Mouse (Mus musculus) liver, embryonic 13.5 days (tissue): ENCODE measurements around the gene Rapgef2. TPM values are rescaled to one million over a fixed set of nuclear protein-coding genes. Genes with fewer than 3 reads are reported as not detected.

Experiments used
- ATAC-seq: fragments of 200-750 bp; cut with Nextera tagmentation; 2 replicates; pipeline ENCODE4 v1.8.0; 2017; ENCODE audit warnings: low read depth, mild to moderate bottlenecking, moderate number of reproducible peaks, moderate library complexity
- DNase-seq: peaks from one replicate; pipeline ENCODE4 v3.0.0; 2022
- H3K27ac ChIP-seq: fragments of 300-500 bp; sonication (generic); 2 replicates; pipeline ENCODE4 v1.5.1; 2015; ENCODE audit warnings: moderate library complexity, mild to moderate bottlenecking, inconsistent platforms
- H3K27me3 ChIP-seq: fragments of 300-500 bp; sonication (generic); 2 replicates; pipeline ENCODE4 v1.6.1; 2015; ENCODE audit warnings: mild to moderate bottlenecking, inconsistent platforms
- H3K36me3 ChIP-seq: fragments of 300-500 bp; sonication (generic); 2 replicates; pipeline ENCODE4 v1.6.1; 2015; ENCODE audit warnings: mild to moderate bottlenecking, inconsistent platforms
- H3K4me1 ChIP-seq: fragments of 300-500 bp; sonication (generic); replicated peaks from 2 replicates; pipeline ENCODE4 v1.6.1; 2015; ENCODE audit warnings: inconsistent platforms
- H3K4me2 ChIP-seq: fragments of 300-500 bp; sonication (generic); 2 replicates; pipeline ENCODE4 v1.6.1; 2015; ENCODE audit warnings: inconsistent platforms, mild to moderate bottlenecking, moderate library complexity
- H3K4me3 ChIP-seq: fragments of 300-500 bp; sonication (generic); replicated peaks from 2 replicates; pipeline ENCODE4 v1.5.1; 2015; ENCODE audit warnings: mild to moderate bottlenecking, inconsistent platforms
- H3K9ac ChIP-seq: fragments of 300-500 bp; sonication (generic); 2 replicates; pipeline ENCODE4 v1.6.1; 2015; ENCODE audit warnings: mild to moderate bottlenecking, inconsistent platforms
- H3K9me3 ChIP-seq: fragments of 300-500 bp; sonication (generic); replicated peaks from 2 replicates; pipeline ENCODE4 v1.6.1; 2016; ENCODE audit warnings: inconsistent platforms
- WGBS: fragments of 180-500 bp; shearing (Covaris S2); methylation state at CpG from one replicate; pipeline ENCODE4 v1.1.7; 2015; ENCODE audit not compliant: insufficient replicate concordance; 5-methylcytosine and 5-hydroxymethylcytosine counted together
- polyA plus RNA-seq: library from polyadenylated mRNA; unstranded; fragments of >200 nt; fragmentation: Nextera tagmentation; extraction: Ambion mirVana; gene quantifications from 2 replicates; pipeline ENCODE4 v1.2.1, GENCODE M21; 2015

Rapgef2 gene
- polyA plus RNA-seq, 1 experiment from 2014 or later, result 0.90 TPM

- H3K27me3 ChIP-seq, result no peaks in the 10 kb centered on the region
- 56% methylated on average over 10 of the region's 10 CpGs for WGBS
- H3K9ac ChIP-seq, result no peak overlapping the region
- H3K4me1 ChIP-seq, result peaks cover 18% of the 10 kb centered on the region
- no peaks in the 10 kb centered on the region for H3K36me3 ChIP-seq
- no peak overlapping the region for H3K4me2 ChIP-seq
- ATAC-seq (no peak), DNase-seq (no peak)
- H3K4me3 ChIP-seq, result no peak overlapping the region
- H3K9me3 ChIP-seq, result no peaks in the 10 kb centered on the region
- H3K27ac ChIP-seq, result peak overlapping the region; percentile 47; the same call in 1 of the 2 replicates
Observed at GRCm38 (mm10) chr3:79219144-79219930, 67.0 kb downstream of the Rapgef2 start.

DNA sequence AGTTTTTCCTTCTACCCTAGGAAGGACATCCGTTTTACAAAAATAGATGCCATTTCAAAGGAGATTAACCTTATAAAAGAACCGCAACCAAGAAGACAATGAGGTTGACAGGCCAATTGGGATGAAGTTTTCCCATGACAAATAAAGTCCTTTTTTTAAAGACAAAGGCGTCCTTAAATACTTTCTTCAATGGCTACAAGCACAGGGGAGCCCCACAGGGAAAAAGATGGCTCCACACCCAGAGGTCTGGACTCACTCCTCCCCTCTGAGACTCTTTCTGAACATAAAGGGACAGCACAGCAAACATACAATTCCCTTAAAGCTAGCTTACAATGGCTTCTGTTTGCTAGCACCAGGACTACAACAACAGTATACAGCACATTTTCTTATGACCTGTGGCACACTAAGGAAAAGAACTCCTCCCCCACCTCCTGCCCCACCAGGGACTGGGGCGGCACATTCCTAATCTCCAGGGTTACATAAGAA lies 67.7 kb downstream of the Rapgef2 start:
- no peak overlapping the region for H3K4me2 ChIP-seq
- ATAC-seq (no peak), DNase-seq (no peak)
- H3K27me3 ChIP-seq, result no peaks in the 10 kb centered on the region
- H3K4me3 ChIP-seq, result no peak overlapping the region
- no peak overlapping the region for H3K27ac ChIP-seq
- H3K9ac ChIP-seq, result no peak overlapping the region
- no peaks in the 10 kb centered on the region for H3K9me3 ChIP-seq
- 55% methylated on average over 4 of the region's 4 CpGs for WGBS
- no peaks in the 10 kb centered on the region for H3K36me3 ChIP-seq
- peaks cover 18% of the 10 kb centered on the region for H3K4me1 ChIP-seq

- H3K9ac ChIP-seq, result no peak overlapping the region
- H3K27ac ChIP-seq, result no peak overlapping the region
- DNase-seq, result no peak
- no peaks in the 10 kb centered on the region for H3K9me3 ChIP-seq
- no peaks in the 10 kb centered on the region for H3K36me3 ChIP-seq
- no peaks in the 10 kb centered on the region for H3K4me1 ChIP-seq
- no peaks in the 10 kb centered on the region for H3K27me3 ChIP-seq
- no peak overlapping the region for H3K4me3 ChIP-seq
- no peak for ATAC-seq
- WGBS, result 34% methylated on average over 5 of the region's 5 CpGs
- H3K4me2 ChIP-seq, result no peak overlapping the region
Observed at GRCm38 (mm10) chr3:79210243-79210642, 76.1 kb downstream of the Rapgef2 start.

DNA sequence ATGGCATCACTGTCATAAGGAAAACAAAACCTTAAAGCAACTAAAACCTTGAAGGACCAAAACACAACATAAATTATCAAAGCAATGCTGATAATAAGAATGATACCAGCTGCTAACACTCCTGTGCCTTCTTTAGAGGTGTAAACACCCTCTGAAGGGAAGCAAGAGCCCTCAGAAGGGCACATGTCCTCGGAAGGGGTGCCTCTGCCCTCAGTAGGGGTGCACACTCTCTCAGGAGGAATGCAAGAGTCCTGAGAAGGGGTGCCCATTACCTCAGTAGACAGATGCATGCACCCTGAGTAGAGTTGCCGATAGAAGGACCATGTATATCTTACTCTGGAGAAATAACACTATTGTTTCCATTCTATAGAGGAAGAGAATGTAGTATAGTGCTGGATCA lies 79.1 kb downstream of the Rapgef2 start:
- DNase-seq, result no peak
- Histone ChIP-seq H3K4me3 (no peak overlapping the region), H3K27ac (no peak overlapping the region), H3K4me1 (peaks cover 10% of the 10 kb centered on the region), H3K9ac (no peak overlapping the region), H3K36me3 (no peaks in the 10 kb centered on the region), H3K4me2 (no peak overlapping the region), H3K27me3 (no peaks in the 10 kb centered on the region), H3K9me3 (no peaks in the 10 kb centered on the region)
- ATAC-seq, result no peak
- WGBS, result 54% methylated on average over 2 of the region's 2 CpGs

DNA sequence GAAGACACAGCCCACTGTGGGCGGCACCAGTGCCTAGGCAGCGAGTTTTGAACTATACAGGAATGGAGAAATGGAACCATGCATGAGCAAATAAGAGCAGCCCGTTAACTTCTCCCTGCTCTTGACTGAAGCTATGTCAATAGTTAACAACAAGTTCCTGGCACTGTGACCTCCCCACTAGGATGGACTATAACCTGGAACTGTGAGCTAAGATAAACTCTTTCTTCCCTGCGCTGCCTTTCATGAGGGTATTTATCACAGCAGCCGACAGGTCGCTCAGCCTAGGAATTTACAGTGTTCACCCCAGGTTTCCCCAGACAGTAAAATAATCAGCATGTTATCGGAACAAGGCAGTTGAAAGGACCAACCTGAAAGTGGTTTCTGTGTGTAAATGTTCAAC lies 79.8 kb downstream of the Rapgef2 start:
- Histone ChIP-seq H3K27ac (no peak overlapping the region), H3K4me1 (peaks cover 10% of the 10 kb centered on the region), H3K9ac (no peak overlapping the region), H3K4me2 (no peak overlapping the region), H3K27me3 (no peaks in the 10 kb centered on the region), H3K9me3 (no peaks in the 10 kb centered on the region), H3K4me3 (no peak overlapping the region), H3K36me3 (no peaks in the 10 kb centered on the region)
- DNase-seq, result no peak
- ATAC-seq, result 0 out of 2 replicates have a peak, but pooled peaks have one; percentile 20
- WGBS, result 76% methylated on average over 7 of the region's 7 CpGs

DNA sequence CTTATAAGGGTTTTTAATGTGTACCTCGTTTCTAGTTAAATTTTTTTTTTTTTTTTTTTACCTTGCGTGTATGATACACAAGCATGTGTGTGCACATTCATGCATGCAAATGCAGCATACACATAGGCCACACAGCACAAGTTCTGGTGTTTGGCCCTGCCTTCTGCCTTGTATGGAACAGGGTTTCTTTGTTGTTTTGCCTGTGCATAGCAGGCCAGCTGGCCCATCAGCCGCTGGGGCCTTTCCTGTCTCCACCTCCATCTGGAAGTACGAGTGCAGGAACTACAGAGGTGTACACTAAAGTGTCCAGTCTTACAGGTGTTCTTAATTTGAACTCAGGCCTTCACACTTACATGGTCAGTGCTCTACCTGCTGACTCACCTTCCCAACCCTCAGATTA lies 80.3 kb downstream of the Rapgef2 start:
- Histone ChIP-seq H3K36me3 (no peaks in the 10 kb centered on the region), H3K4me2 (no peak overlapping the region), H3K9me3 (no peaks in the 10 kb centered on the region), H3K4me3 (no peak overlapping the region), H3K27me3 (no peaks in the 10 kb centered on the region), H3K27ac (no peak overlapping the region), H3K4me1 (peaks cover 10% of the 10 kb centered on the region), H3K9ac (no peak overlapping the region)
- 74% methylated on average over 4 of the region's 4 CpGs for WGBS
- ATAC-seq (no peak), DNase-seq (no peak)

- ATAC-seq (no peak), DNase-seq (no peak)
- WGBS, result 41% methylated on average over 3 of the region's 3 CpGs
Observed at GRCm38 (mm10) chr3:79205112-79205511, 81.2 kb downstream of the Rapgef2 start.

GRCm38 (mm10) chr3:79204261-79204660 lies 82.1 kb downstream of the Rapgef2 start:
- ATAC-seq, result no peak
- Histone ChIP-seq H3K27me3 (no peaks in the 10 kb centered on the region), H3K4me1 (peaks cover 10% of the 10 kb centered on the region), H3K27ac (no peak overlapping the region), H3K4me3 (no peak overlapping the region), H3K4me2 (no peak overlapping the region), H3K9ac (no peak overlapping the region), H3K9me3 (no peaks in the 10 kb centered on the region), H3K36me3 (no peaks in the 10 kb centered on the region)
- 73% methylated on average over 9 of the region's 9 CpGs for WGBS
- DNase-seq, result no peak

More at GRCm38 (mm10) chr3:79205112-79205511, 81.2 kb downstream of the Rapgef2 start:
- no peak overlapping the region for H3K4me2 ChIP-seq
- no peaks in the 10 kb centered on the region for H3K27me3 ChIP-seq
- H3K36me3 ChIP-seq, result no peaks in the 10 kb centered on the region
- no peak overlapping the region for H3K4me3 ChIP-seq
- no peak overlapping the region for H3K9ac ChIP-seq
- no peaks in the 10 kb centered on the region for H3K9me3 ChIP-seq
- peaks cover 10% of the 10 kb centered on the region for H3K4me1 ChIP-seq
- H3K27ac ChIP-seq, result no peak overlapping the region

- no peak for DNase-seq
Observed at GRCm38 (mm10) chr3:79203821-79204220, 82.5 kb downstream of the Rapgef2 start.

GRCm38 (mm10) chr3:79203178-79203577 lies 83.1 kb downstream of the Rapgef2 start:
- Histone ChIP-seq H3K4me1 (peaks cover 10% of the 10 kb centered on the region), H3K27me3 (no peaks in the 10 kb centered on the region), H3K9ac (no peak overlapping the region), H3K36me3 (no peaks in the 10 kb centered on the region), H3K4me3 (no peak overlapping the region), H3K9me3 (no peaks in the 10 kb centered on the region), H3K4me2 (no peak overlapping the region), H3K27ac (no peak overlapping the region)
- WGBS, result 37% methylated on average over 3 of the region's 3 CpGs
- ATAC-seq, result no peak
- DNase-seq, result no peak

More at GRCm38 (mm10) chr3:79203821-79204220, 82.5 kb downstream of the Rapgef2 start:
- ATAC-seq, result no peak
- H3K4me1 ChIP-seq, result peaks cover 10% of the 10 kb centered on the region
- H3K36me3 ChIP-seq, result no peaks in the 10 kb centered on the region
- no peaks in the 10 kb centered on the region for H3K9me3 ChIP-seq
- H3K4me2 ChIP-seq, result no peak overlapping the region
- WGBS, result 61% methylated on average over 5 of the region's 5 CpGs
- no peak overlapping the region for H3K4me3 ChIP-seq
- H3K27ac ChIP-seq, result no peak overlapping the region
- H3K27me3 ChIP-seq, result no peaks in the 10 kb centered on the region
- H3K9ac ChIP-seq, result no peak overlapping the region

DNA sequence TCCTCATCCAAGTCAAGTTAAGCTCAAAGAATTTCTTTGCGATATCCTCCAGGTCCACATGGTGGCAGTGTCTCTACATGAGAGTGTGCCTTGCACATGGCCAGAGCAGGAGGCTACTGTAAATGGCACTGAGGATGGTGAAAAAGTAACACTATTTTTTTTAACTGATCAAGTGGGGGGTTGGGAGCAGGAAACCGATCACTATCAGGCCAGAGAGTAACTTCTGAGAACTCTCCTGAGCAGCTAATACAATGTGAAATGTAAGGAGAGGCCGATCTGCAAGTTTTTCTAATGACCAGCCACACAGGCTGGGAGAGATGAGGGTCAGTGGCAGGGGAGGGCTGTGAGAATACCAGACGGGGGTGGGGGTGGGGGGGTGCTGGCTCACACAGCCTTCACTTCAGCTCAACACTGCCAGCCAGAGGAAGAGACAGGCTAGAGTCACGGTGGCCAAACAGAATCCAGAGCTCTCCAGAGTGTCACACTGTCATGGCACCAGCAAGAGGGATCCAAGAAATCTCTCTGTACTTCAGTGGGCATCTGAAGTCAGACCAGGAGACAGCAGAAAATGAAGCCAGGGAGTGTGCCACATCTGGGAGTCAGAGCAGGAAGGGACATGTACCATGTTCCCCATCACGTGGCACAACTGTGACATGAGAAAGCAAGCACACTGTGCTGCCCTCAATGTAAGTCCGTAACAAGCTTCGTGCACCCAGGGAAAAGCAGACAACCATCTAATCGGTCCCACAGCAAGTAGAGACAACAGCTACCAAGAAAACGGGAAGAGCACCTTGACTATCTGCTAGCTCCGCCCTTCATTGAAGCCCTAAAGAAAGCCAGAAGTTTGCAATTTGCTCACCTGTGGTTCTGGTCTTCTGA lies 83.8 kb downstream of the Rapgef2 start:
- ATAC-seq, result no peak
- Histone ChIP-seq H3K9ac (peak overlapping the region; percentile 17; the same call in 1 of the 2 replicates), H3K4me3 (no peak overlapping the region), H3K4me1 (peaks cover 10% of the 10 kb centered on the region), H3K9me3 (no peaks in the 10 kb centered on the region), H3K27me3 (no peaks in the 10 kb centered on the region), H3K4me2 (peak overlapping the region; percentile 12; the same call in 1 of the 2 replicates), H3K27ac (no peak overlapping the region), H3K36me3 (no peaks in the 10 kb centered on the region)
- peak; percentile 21 for DNase-seq
- WGBS, result 25% methylated on average over 11 of the region's 11 CpGs
